Mouse (Mus musculus) embryonic facial prominence, embryonic 13.5 days (tissue): ENCODE results near the gene Narf. TPM values are rescaled to one million over a fixed set of nuclear protein-coding genes. Genes with fewer than 3 reads are reported as not detected.
A peak's percentile ranks its signal among the peaks of the same experiment; 100 is the strongest.

Source experiments
- ATAC-seq: fragments of 200-750 bp; cut with Nextera tagmentation; 2 replicates; pipeline ENCODE4 v1.8.0; 2017; ENCODE audit warnings: low read depth; ENCODE audit not compliant: insufficient number of reproducible peaks, insufficient read depth, low FRiP score, low TSS enrichment
- H3K27ac ChIP-seq: fragments of 300-500 bp; sonication (generic); 2 replicates; pipeline ENCODE4 v1.5.1; 2015; ENCODE audit warnings: moderate library complexity, mild to moderate bottlenecking, inconsistent platforms
- H3K27me3 ChIP-seq: fragments of 300-500 bp; sonication (generic); 2 replicates; pipeline ENCODE4 v1.6.1; 2015; ENCODE audit warnings: mild to moderate bottlenecking, inconsistent platforms
- H3K36me3 ChIP-seq: fragments of 300-500 bp; sonication (generic); 2 replicates; pipeline ENCODE4 v1.6.1; 2015; ENCODE audit warnings: mild to moderate bottlenecking, inconsistent platforms
- H3K4me1 ChIP-seq: fragments of 300-500 bp; sonication (generic); 2 replicates; pipeline ENCODE4 v1.6.1; 2015; ENCODE audit warnings: inconsistent platforms
- H3K4me2 ChIP-seq: fragments of 300-500 bp; sonication (generic); 2 replicates; pipeline ENCODE4 v1.6.1; 2015; ENCODE audit warnings: moderate library complexity, mild to moderate bottlenecking, inconsistent platforms
- H3K4me3 ChIP-seq: fragments of 300-500 bp; sonication (generic); 2 replicates; pipeline ENCODE4 v1.5.1; 2015; ENCODE audit warnings: mild to moderate bottlenecking, inconsistent platforms
- H3K9ac ChIP-seq: fragments of 300-500 bp; sonication (generic); 2 replicates; pipeline ENCODE4 v1.6.1; 2015; ENCODE audit warnings: mild to moderate bottlenecking, inconsistent platforms
- H3K9me3 ChIP-seq: fragments of 300-500 bp; sonication (generic); 2 replicates; pipeline ENCODE4 v1.6.1; 2016; ENCODE audit warnings: inconsistent platforms
- WGBS: fragments of 180-500 bp; shearing (Covaris S2); methylation state at CpG from one replicate; pipeline ENCODE4 v1.1.7; 2015; ENCODE audit warnings: mixed read lengths; 5-methylcytosine and 5-hydroxymethylcytosine counted together
- polyA plus RNA-seq: library from polyadenylated mRNA; unstranded; fragments of >200 nt; fragmentation: Nextera tagmentation; extraction: Ambion mirVana; gene quantifications from 2 replicates; pipeline ENCODE4 v1.2.1, GENCODE M21; 2015

Gene Narf
- polyA plus RNA-seq, 1 experiment from 2014 or later: 61.4 TPM

- no peak for ATAC-seq
- H3K27ac ChIP-seq: no peak overlapping the region
- no peak overlapping the region for H3K4me3 ChIP-seq
- H3K27me3 ChIP-seq: no peaks in the 10 kb centered on the region
- H3K9ac ChIP-seq: 0 out of 2 replicates have a peak overlapping the region, but pooled peaks have one; percentile 36
- H3K4me1 ChIP-seq: no peaks in the 10 kb centered on the region
- H3K4me2 ChIP-seq: no peak overlapping the region
- no peaks in the 10 kb centered on the region for H3K9me3 ChIP-seq
- H3K36me3 ChIP-seq: peaks cover 87% of the 10 kb centered on the region
- WGBS: 89% methylated on average over 11 of the region's 11 CpGs
These were observed 17.3 kb upstream of the Narf start for GRCm38 (mm10) chr11:121219776-121220175.

GRCm38 (mm10) chr11:121220771-121221170, 16.3 kb upstream of the Narf start:
- no peak overlapping the region for H3K9ac ChIP-seq
- no peak overlapping the region for H3K4me3 ChIP-seq
- peaks cover 92% of the 10 kb centered on the region for H3K36me3 ChIP-seq
- H3K27me3 ChIP-seq: no peaks in the 10 kb centered on the region
- 93% methylated on average over 5 of the region's 5 CpGs for WGBS
- no peak for ATAC-seq
- H3K27ac ChIP-seq: no peak overlapping the region
- no peaks in the 10 kb centered on the region for H3K9me3 ChIP-seq
- no peaks in the 10 kb centered on the region for H3K4me1 ChIP-seq
- H3K4me2 ChIP-seq: no peak overlapping the region

GRCm38 (mm10) chr11:121221321-121222010, 15.6 kb upstream of the Narf start:
- Histone ChIP-seq H3K27me3 (no peaks in the 10 kb centered on the region), H3K27ac (no peak overlapping the region), H3K36me3 (peaks cover 91% of the 10 kb centered on the region), H3K4me2 (no peak overlapping the region), H3K9me3 (no peaks in the 10 kb centered on the region), H3K9ac (no peak overlapping the region), H3K4me3 (no peak overlapping the region), H3K4me1 (no peaks in the 10 kb centered on the region)
- ATAC-seq: no peak
- WGBS: 88% methylated on average over 6 of the region's 6 CpGs

DNA sequence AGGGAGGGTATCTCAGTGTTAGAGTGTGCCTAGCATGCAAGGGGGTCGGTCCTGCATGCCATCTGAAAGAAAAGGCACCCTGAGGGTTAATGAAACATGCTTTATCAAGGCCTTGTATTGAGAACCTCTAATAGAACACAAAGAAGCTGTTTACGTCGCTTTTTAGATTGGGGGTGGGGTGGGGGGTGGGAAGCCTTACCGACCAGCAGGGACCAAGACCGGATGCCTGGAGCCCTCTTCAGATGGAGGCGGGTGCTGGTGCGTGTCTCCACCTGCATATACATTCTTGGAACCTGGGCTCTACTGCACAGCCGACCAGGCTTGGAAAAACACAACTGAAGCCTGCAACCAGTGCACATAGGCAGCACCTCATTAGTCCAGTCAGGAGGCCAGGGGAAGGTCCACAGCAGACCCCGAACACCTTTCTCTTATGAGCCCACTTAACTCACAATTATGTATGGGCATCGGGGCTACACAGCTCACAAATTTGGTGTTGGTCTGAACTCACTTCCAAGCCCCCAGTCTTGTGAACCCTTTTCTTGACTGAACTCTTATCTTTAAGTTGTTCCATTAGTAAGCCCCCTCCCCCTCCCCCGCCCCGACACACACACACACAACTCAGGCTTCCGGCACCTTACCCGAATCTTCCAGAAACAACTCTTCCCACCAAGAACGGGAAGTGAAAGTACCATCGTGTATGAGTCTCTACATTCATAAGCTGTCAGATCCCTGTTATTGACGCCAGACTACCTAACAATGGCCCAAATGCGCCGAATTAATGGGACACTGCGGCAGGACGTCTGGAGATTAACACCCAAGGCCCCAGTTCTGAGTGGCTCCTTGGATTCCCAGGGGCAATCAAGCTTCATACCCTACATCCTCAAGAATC, 8.7 kb upstream of the Narf start:
- WGBS: 25% methylated on average over 21 of the region's 21 CpGs
- ATAC-seq: no peak; the same call in 1 of the 2 replicates
- Histone ChIP-seq H3K4me2 (peak overlapping the region; percentile 79), H3K36me3 (peaks cover 39% of the 10 kb centered on the region), H3K9me3 (no peaks in the 10 kb centered on the region), H3K27ac (peak overlapping the region; percentile 75), H3K4me1 (peaks cover 20% of the 10 kb centered on the region), H3K4me3 (peak overlapping the region; percentile 76), H3K27me3 (no peaks in the 10 kb centered on the region), H3K9ac (peak overlapping the region; percentile 80)

GRCm38 (mm10) chr11:121229018-121229439, 8.0 kb upstream of the Narf start, which contains the start of gene Cybc1:
Cybc1 (minus strand) TSS chr11:121229322.
- peak within 1 kb of the TSS; percentile 80 for H3K9ac ChIP-seq
- ATAC-seq: peak; percentile 83
- no peaks in the 10 kb centered on the region for H3K9me3 ChIP-seq
- H3K4me3 ChIP-seq: peak within 1 kb of the TSS; percentile 76
- no peaks in the 10 kb centered on the region for H3K27me3 ChIP-seq
- peaks cover 32% of the 10 kb centered on the region for H3K36me3 ChIP-seq
- peaks cover 20% of the 10 kb centered on the region for H3K4me1 ChIP-seq
- H3K4me2 ChIP-seq: peak within 1 kb of the TSS; percentile 79
- peak within 1 kb of the TSS; percentile 75 for H3K27ac ChIP-seq
- WGBS: under 1% methylated on average over 23 of the region's 23 CpGs

- Histone ChIP-seq H3K9me3 (no peaks in the 10 kb centered on the region), H3K27ac (no peak overlapping the region; the same call in 1 of the 2 replicates), H3K4me2 (no peak overlapping the region), H3K27me3 (no peaks in the 10 kb centered on the region), H3K9ac (no peak overlapping the region), H3K4me3 (no peak overlapping the region), H3K4me1 (peaks cover 24% of the 10 kb centered on the region), H3K36me3 (peaks cover 11% of the 10 kb centered on the region)
- WGBS: 74% methylated on average over 4 of the region's 4 CpGs
- ATAC-seq: no peak
These were observed 5.9 kb upstream of the Narf start for GRCm38 (mm10) chr11:121231191-121231590.

- H3K9ac ChIP-seq: no peak overlapping the region
These were observed 5.3 kb upstream of the Narf start for GRCm38 (mm10) chr11:121231628-121232291.

GRCm38 (mm10) chr11:121232706-121233105, 4.3 kb upstream of the Narf start:
- Histone ChIP-seq H3K36me3 (no peaks in the 10 kb centered on the region), H3K4me1 (peaks cover 23% of the 10 kb centered on the region), H3K9me3 (no peaks in the 10 kb centered on the region), H3K27ac (no peak overlapping the region), H3K27me3 (no peaks in the 10 kb centered on the region), H3K4me2 (no peak overlapping the region), H3K9ac (no peak overlapping the region), H3K4me3 (no peak overlapping the region)
- no peak for ATAC-seq
- WGBS: 35% methylated on average over 4 of the region's 4 CpGs

More at GRCm38 (mm10) chr11:121231628-121232291, 5.3 kb upstream of the Narf start:
- no peaks in the 10 kb centered on the region for H3K9me3 ChIP-seq
- no peak overlapping the region for H3K27ac ChIP-seq
- H3K4me2 ChIP-seq: no peak overlapping the region
- WGBS: 49% methylated on average over 4 of the region's 4 CpGs
- ATAC-seq: no peak
- H3K36me3 ChIP-seq: peaks cover 6% of the 10 kb centered on the region
- H3K4me1 ChIP-seq: peaks cover 27% of the 10 kb centered on the region
- no peak overlapping the region for H3K4me3 ChIP-seq
- no peaks in the 10 kb centered on the region for H3K27me3 ChIP-seq

GRCm38 (mm10) chr11:121235475-121236238, 1.4 kb upstream of the Narf start:
- Histone ChIP-seq H3K4me3 (peak overlapping the region; percentile 83), H3K9me3 (no peaks in the 10 kb centered on the region), H3K36me3 (peaks cover 13% of the 10 kb centered on the region), H3K4me2 (peak overlapping the region; percentile 56), H3K4me1 (peaks cover 22% of the 10 kb centered on the region), H3K9ac (no peak overlapping the region), H3K27ac (peak overlapping the region; percentile 100), H3K27me3 (no peaks in the 10 kb centered on the region)
- WGBS: 27% methylated on average over 9 of the region's 9 CpGs
- no peak for ATAC-seq

DNA sequence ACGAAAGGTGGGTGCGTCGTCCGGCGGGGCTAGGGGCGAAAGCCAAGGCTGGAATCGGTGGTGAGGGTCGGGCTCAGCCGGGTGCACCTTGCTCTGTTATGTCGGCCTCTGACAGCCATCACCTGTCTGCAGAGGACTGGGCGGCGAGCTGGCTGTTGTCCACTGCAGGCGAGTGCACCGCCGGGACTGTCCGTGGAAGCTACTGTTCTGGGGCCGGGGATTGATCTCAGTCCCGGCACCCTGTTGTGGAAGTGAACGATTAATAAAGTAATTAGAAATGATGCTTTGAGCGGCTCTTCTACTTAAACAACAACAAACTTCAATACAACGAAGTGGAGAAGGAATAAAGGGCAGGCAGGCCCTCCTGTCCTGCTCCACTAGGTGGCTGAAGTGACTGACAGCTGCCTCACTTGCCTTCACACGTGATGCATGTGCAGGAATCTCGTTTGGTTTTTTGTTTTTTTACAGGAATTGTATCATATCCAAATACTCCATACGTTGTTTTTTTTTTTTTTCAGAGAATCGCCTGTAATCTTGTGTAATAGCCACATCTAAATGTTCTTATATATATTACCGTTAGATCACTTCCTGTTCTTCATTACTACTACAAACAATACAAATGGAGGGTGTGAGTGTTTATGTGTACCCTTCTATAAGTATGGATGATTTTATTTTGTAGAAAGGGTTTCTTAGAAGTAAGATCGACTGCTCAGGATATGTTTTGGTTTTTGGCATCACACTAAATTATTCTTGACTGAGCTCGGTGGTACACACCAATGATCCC, 484 bp downstream of the Narf start:
- H3K4me1 ChIP-seq: peaks cover 22% of the 10 kb centered on the region
- peaks cover 32% of the 10 kb centered on the region for H3K36me3 ChIP-seq
- 3% methylated on average over 28 of the region's 28 CpGs for WGBS
- H3K4me3 ChIP-seq: peak overlapping the region; percentile 83
- no peaks in the 10 kb centered on the region for H3K9me3 ChIP-seq
- peak overlapping the region; percentile 61 for H3K4me2 ChIP-seq
- H3K9ac ChIP-seq: peak overlapping the region; percentile 90
- no peak; the same call in 1 of the 2 replicates for ATAC-seq
- no peaks in the 10 kb centered on the region for H3K27me3 ChIP-seq
- H3K27ac ChIP-seq: peak overlapping the region; percentile 100
